Mouse (Mus musculus) olfactory bulb, adult 2 months (tissue): ENCODE measurements around the gene Hist1h4h. TPM values are rescaled to one million over a fixed set of nuclear protein-coding genes. Genes with fewer than 3 reads are reported as not detected.

Experiments
- H3K27ac ChIP-seq: fragments of 200-500 bp; 2 replicates; pipeline ENCODE4 v1.5.1; 2012; ENCODE audit warnings: low read depth, low read length; ENCODE audit not compliant: insufficient read depth
- H3K4me1 ChIP-seq: fragments of 200-500 bp; 2 replicates; pipeline ENCODE4 v1.6.1; 2012; ENCODE audit warnings: low read length; ENCODE audit not compliant: control insufficient read depth, insufficient read depth
- H3K4me3 ChIP-seq: fragments of 200-500 bp; 2 replicates; pipeline ENCODE4 v1.5.1; 2012; ENCODE audit warnings: mild to moderate bottlenecking, low read depth, low read length, moderate library complexity; ENCODE audit not compliant: insufficient read depth
- CTCF ChIP-seq: fragments of 200-500 bp; IDR thresholded peaks from 2 replicates; pipeline ENCODE4 v1.5.1; 2012; ENCODE audit warnings: low read depth, mild to moderate bottlenecking, low read length, moderate library complexity; ENCODE audit not compliant: insufficient read depth
- POLR2A ChIP-seq: fragments of 200-500 bp; IDR thresholded peaks from 2 replicates; pipeline ENCODE4 v1.6.1; 2012; ENCODE audit warnings: mild to moderate bottlenecking, low read depth, low read length, moderate library complexity; ENCODE audit not compliant: insufficient read depth
- WGBS: fragments of 180-500 bp; shearing (Covaris S2); methylation state at CpG from one replicate; pipeline ENCODE4 v1.1.7; 2018; 5-methylcytosine and 5-hydroxymethylcytosine counted together
- polyA plus RNA-seq: library from polyadenylated mRNA; stranded (reverse); fragments of >200 nt; gene quantifications from 2 replicates; pipeline ENCODE4 v1.2.4, GENCODE M21; 2012; ENCODE audit warnings: low replicate concordance; ENCODE audit not compliant: missing spikeins, insufficient read depth, insufficient read length

Hist1h4h gene
- polyA plus RNA-seq, 1 experiment: not detected

- under 1% methylated on average over 6 of the region's 6 CpGs for WGBS
Measured at GRCm38 (mm10) chr13:23518885-23519284, 12.0 kb upstream of the Hist1h4h start.

GRCm38 (mm10) chr13:23519416-23519815, 11.4 kb upstream of the Hist1h4h start:
- TF ChIP-seq CTCF (no peak), POLR2A (no peak)
- Histone ChIP-seq H3K27ac (no peak overlapping the region), H3K4me1 (peaks cover 2% of the 10 kb centered on the region; the same call in 1 of the 2 replicates), H3K4me3 (no peak overlapping the region)
- 2% methylated on average over 10 of the region's 10 CpGs for WGBS

More at GRCm38 (mm10) chr13:23518885-23519284, 12.0 kb upstream of the Hist1h4h start:
- Histone ChIP-seq H3K4me3 (no peak overlapping the region), H3K27ac (no peak overlapping the region), H3K4me1 (peaks cover 2% of the 10 kb centered on the region; the same call in 1 of the 2 replicates)
- no peak for TF ChIP-seq POLR2A
- TF ChIP-seq CTCF: no peak

- WGBS: 5% methylated on average over 14 of the region's 14 CpGs
- no peaks in the 10 kb centered on the region for H3K4me1 ChIP-seq
- TF ChIP-seq CTCF (no peak), POLR2A (no peak)
- H3K27ac ChIP-seq: no peak overlapping the region
- H3K4me3 ChIP-seq: no peak overlapping the region
Measured at GRCm38 (mm10) chr13:23521703-23522102, 9.1 kb upstream of the Hist1h4h start.

GRCm38 (mm10) chr13:23523976-23524375, 6.9 kb upstream of the Hist1h4h start:
- Histone ChIP-seq H3K4me3 (no peak overlapping the region), H3K4me1 (no peaks in the 10 kb centered on the region), H3K27ac (no peak overlapping the region)
- TF ChIP-seq CTCF (no peak), POLR2A (no peak)
- WGBS: 40% methylated on average over 5 of the region's 5 CpGs

- TF ChIP-seq CTCF (peak; percentile 61), POLR2A (no peak)
- Histone ChIP-seq H3K4me3 (no peak overlapping the region), H3K27ac (no peak overlapping the region), H3K4me1 (no peaks in the 10 kb centered on the region)
- 14% methylated on average over 5 of the region's 5 CpGs for WGBS
Measured at GRCm38 (mm10) chr13:23524654-23525053, 6.2 kb upstream of the Hist1h4h start.

GRCm38 (mm10) chr13:23525901-23526300, 4.9 kb upstream of the Hist1h4h start:
- Histone ChIP-seq H3K4me1 (no peaks in the 10 kb centered on the region), H3K4me3 (no peak overlapping the region), H3K27ac (no peak overlapping the region)
- 8% methylated on average over 10 of the region's 10 CpGs for WGBS
- TF ChIP-seq POLR2A: no peak
- TF ChIP-seq CTCF: no peak

- WGBS: 1% methylated on average over 17 of the region's 17 CpGs
- Histone ChIP-seq H3K4me1 (no peaks in the 10 kb centered on the region), H3K4me3 (no peak overlapping the region), H3K27ac (no peak overlapping the region)
- no peak for TF ChIP-seq POLR2A
- no peak for TF ChIP-seq CTCF
Measured at GRCm38 (mm10) chr13:23526312-23526711, 4.5 kb upstream of the Hist1h4h start.

- 81% methylated on average over 5 of the region's 5 CpGs for WGBS
- Histone ChIP-seq H3K4me1 (peaks cover 6% of the 10 kb centered on the region; the same call in 1 of the 2 replicates), H3K27ac (no peak overlapping the region), H3K4me3 (no peak overlapping the region)
- no peak for TF ChIP-seq CTCF
Measured at GRCm38 (mm10) chr13:23529005-23529404, 1.8 kb upstream of the Hist1h4h start.

- TF ChIP-seq POLR2A (no peak), CTCF (no peak)
- no peak overlapping the region for H3K4me3 ChIP-seq
- WGBS: 27% methylated on average over 2 of the region's 2 CpGs
- peaks cover 7% of the 10 kb centered on the region; the same call in 1 of the 2 replicates for H3K4me1 ChIP-seq
- H3K27ac ChIP-seq: no peak overlapping the region
Measured at GRCm38 (mm10) chr13:23529480-23530165, 1.2 kb upstream of the Hist1h4h start.
